Mouse (Mus musculus): ENCODE results near the gene Fam131c.

Fam131c gene

GRCm38 (mm10) chr4:141426796-141427745, 59.1 kb downstream of the Fam131c start:
- Histone ChIP-seq H3K4me1 (replicated peaks; ENCODE audit: low read depth, low read length) (peaks cover 34% of the 10 kb centered on the region), H3K27me3 (ENCODE audit: insufficient read depth, low read length) (peaks cover 11% of the 10 kb centered on the region), H3K4me3 (replicated peaks; ENCODE audit: low read length) (peak overlapping the region; percentile 37; the same call in 1 of the 2 replicates), H3K36me3 (ENCODE audit: insufficient read depth, low read length) (no peaks in the 10 kb centered on the region), H3K9me3 (ENCODE audit: low read length) (no peaks in the 10 kb centered on the region)
- no peak for TF ChIP-seq CTCF (conservative IDR thresholded peaks at IDR 0.05; ENCODE audit: low read length)
- TF ChIP-seq POU5F1 (IDR thresholded peaks at IDR 0.05; ENCODE audit: borderline replicate concordance, low read length), result no peak
- no peak for TF ChIP-seq NANOG (IDR thresholded peaks at IDR 0.05; ENCODE audit: borderline replicate concordance, low read length)

- no peaks in the 10 kb centered on the region for H3K36me3 ChIP-seq (ENCODE audit: insufficient read depth, low read length)
- H3K4me1 ChIP-seq (replicated peaks; ENCODE audit: low read depth, low read length), result peaks cover 37% of the 10 kb centered on the region
- peaks cover 2% of the 10 kb centered on the region; the same call in 1 of the 2 replicates for H3K27me3 ChIP-seq (ENCODE audit: insufficient read depth, low read length)
- H3K4me3 ChIP-seq (replicated peaks; ENCODE audit: low read length), result no peak overlapping the region
- no peak for TF ChIP-seq NANOG (IDR thresholded peaks at IDR 0.05; ENCODE audit: borderline replicate concordance, low read length)
- TF ChIP-seq POU5F1 (IDR thresholded peaks at IDR 0.05; ENCODE audit: borderline replicate concordance, low read length), result no peak
- no peak for TF ChIP-seq CTCF (conservative IDR thresholded peaks at IDR 0.05; ENCODE audit: low read length)
- no peaks in the 10 kb centered on the region for H3K9me3 ChIP-seq (ENCODE audit: low read length)
These were observed 59.9 kb downstream of the Fam131c start for GRCm38 (mm10) chr4:141427921-141428320.

- Histone ChIP-seq H3K4me3 (replicated peaks; ENCODE audit: low read length) (no peak overlapping the region), H3K4me1 (replicated peaks; ENCODE audit: low read depth, low read length) (peaks cover 43% of the 10 kb centered on the region), H3K9me3 (ENCODE audit: low read length) (no peaks in the 10 kb centered on the region), H3K36me3 (ENCODE audit: insufficient read depth, low read length) (no peaks in the 10 kb centered on the region), H3K27me3 (ENCODE audit: insufficient read depth, low read length) (no peaks in the 10 kb centered on the region)
- no peak for TF ChIP-seq POU5F1 (IDR thresholded peaks at IDR 0.05; ENCODE audit: borderline replicate concordance, low read length)
- no peak for TF ChIP-seq NANOG (IDR thresholded peaks at IDR 0.05; ENCODE audit: borderline replicate concordance, low read length)
- no peak for TF ChIP-seq CTCF (conservative IDR thresholded peaks at IDR 0.05; ENCODE audit: low read length)
These were observed 61.4 kb downstream of the Fam131c start for GRCm38 (mm10) chr4:141429381-141429780.

- H3K4me3 ChIP-seq (replicated peaks; ENCODE audit: low read length), result no peak overlapping the region
- peak; percentile 33 for TF ChIP-seq CTCF (conservative IDR thresholded peaks at IDR 0.05; ENCODE audit: low read length)
- TF ChIP-seq NANOG (IDR thresholded peaks at IDR 0.05; ENCODE audit: borderline replicate concordance, low read length), result no peak
- H3K4me1 ChIP-seq (replicated peaks; ENCODE audit: low read depth, low read length), result peaks cover 41% of the 10 kb centered on the region
- no peaks in the 10 kb centered on the region for H3K9me3 ChIP-seq (ENCODE audit: low read length)
- no peaks in the 10 kb centered on the region for H3K36me3 ChIP-seq (ENCODE audit: insufficient read depth, low read length)
- H3K27me3 ChIP-seq (ENCODE audit: insufficient read depth, low read length), result no peaks in the 10 kb centered on the region
These were observed 61.8 kb downstream of the Fam131c start for GRCm38 (mm10) chr4:141429847-141430246.

- TF ChIP-seq NANOG (IDR thresholded peaks at IDR 0.05; ENCODE audit: borderline replicate concordance, low read length), result no peak
- TF ChIP-seq CTCF (conservative IDR thresholded peaks at IDR 0.05; ENCODE audit: low read length), result no peak
- no peak for TF ChIP-seq POU5F1 (IDR thresholded peaks at IDR 0.05; ENCODE audit: borderline replicate concordance, low read length)
- H3K4me1 ChIP-seq (replicated peaks; ENCODE audit: low read depth, low read length), result peaks cover 39% of the 10 kb centered on the region
- H3K9me3 ChIP-seq (ENCODE audit: low read length), result no peaks in the 10 kb centered on the region
- H3K36me3 ChIP-seq (ENCODE audit: insufficient read depth, low read length), result no peaks in the 10 kb centered on the region
- no peak overlapping the region for H3K4me3 ChIP-seq (replicated peaks; ENCODE audit: low read length)
- H3K27me3 ChIP-seq (ENCODE audit: insufficient read depth, low read length), result no peaks in the 10 kb centered on the region
These were observed 63.0 kb downstream of the Fam131c start for GRCm38 (mm10) chr4:141430997-141431396.

GRCm38 (mm10) chr4:141432666-141433065, 64.6 kb downstream of the Fam131c start:
- H3K27me3 ChIP-seq (ENCODE audit: insufficient read depth, low read length), result no peaks in the 10 kb centered on the region
- no peaks in the 10 kb centered on the region for H3K9me3 ChIP-seq (ENCODE audit: low read length)
- no peaks in the 10 kb centered on the region for H3K36me3 ChIP-seq (ENCODE audit: insufficient read depth, low read length)
- H3K4me1 ChIP-seq (replicated peaks; ENCODE audit: low read depth, low read length), result peaks cover 26% of the 10 kb centered on the region
- 0 out of 2 replicates have a peak overlapping the region, but pooled peaks have one; percentile 52 for H3K4me3 ChIP-seq (replicated peaks; ENCODE audit: low read length)
- TF ChIP-seq POU5F1 (IDR thresholded peaks at IDR 0.05; ENCODE audit: borderline replicate concordance, low read length) (no peak), CTCF (conservative IDR thresholded peaks at IDR 0.05; ENCODE audit: low read length) (no peak), NANOG (IDR thresholded peaks at IDR 0.05; ENCODE audit: borderline replicate concordance, low read length) (no peak)

- peaks cover 23% of the 10 kb centered on the region for H3K4me1 ChIP-seq (replicated peaks; ENCODE audit: low read depth, low read length)
- H3K27me3 ChIP-seq (ENCODE audit: insufficient read depth, low read length), result no peaks in the 10 kb centered on the region
- peak overlapping the region; percentile 52 for H3K4me3 ChIP-seq (replicated peaks; ENCODE audit: low read length)
- H3K9me3 ChIP-seq (ENCODE audit: low read length), result no peaks in the 10 kb centered on the region
- TF ChIP-seq NANOG (IDR thresholded peaks at IDR 0.05; ENCODE audit: borderline replicate concordance, low read length) (no peak), POU5F1 (IDR thresholded peaks at IDR 0.05; ENCODE audit: borderline replicate concordance, low read length) (no peak), CTCF (conservative IDR thresholded peaks at IDR 0.05; ENCODE audit: low read length) (no peak)
- no peaks in the 10 kb centered on the region for H3K36me3 ChIP-seq (ENCODE audit: insufficient read depth, low read length)
These were observed 65.2 kb downstream of the Fam131c start for GRCm38 (mm10) chr4:141433191-141433590.
